Mouse (Mus musculus): ENCODE data around the gene Perp. TPM values are rescaled to one million over a fixed set of nuclear protein-coding genes. Genes with fewer than 3 reads are reported as not detected.
A peak's percentile ranks its signal among the peaks of the same experiment; 100 is the strongest.

Perp gene
- total RNA-seq (2012; rRNA removed) = 66.8 and 90.2 TPM in 2 replicates

- in situ Hi-C loops (cut with MboI; ENCODE audit: low sequenced_read_pairs in 2 of 2, unreplicated experiment in 2 of 2) = no loop called here
- no peaks in the 10 kb centered on the region for H3K36me3 ChIP-seq (ENCODE audit: control insufficient read depth, insufficient read depth, low read length, poor library complexity, severe bottlenecking)
- peak within 1 kb of the TSS; percentile 69 for H3K4me3 ChIP-seq (ENCODE audit: insufficient read depth in 1 of 2, low read depth in 1 of 2, low read length in 2 of 2, poor library complexity in 1 of 2, severe bottlenecking in 1 of 2)
- TF ChIP-seq ZC3H11A (IDR thresholded peaks at IDR 0.05; ENCODE audit: borderline replicate concordance, low read depth, low read length) (no peak), HCFC1 (IDR thresholded peaks at IDR 0.05; ENCODE audit: borderline replicate concordance, insufficient read depth, low read length) (0 out of 2 replicates have a peak, but pooled peaks have one; percentile 22)
- peaks cover 0 to 1% of the 10 kb centered on the region in 2 experiments; a peak in 2 of 4 replicates for H3K4me1 ChIP-seq (ENCODE audit: control insufficient read depth in 2 of 2, insufficient read depth in 2 of 2, low read length in 2 of 2, poor library complexity in 1 of 2)
- H3K27ac ChIP-seq (ENCODE audit: insufficient read depth, low read depth, low read length, poor library complexity, severe bottlenecking) = no peak within 1 kb of the TSS
- DNase-seq (ENCODE audit: low read depth, low spot score) = no peak
- no peaks in the 10 kb centered on the region for H3K9me3 ChIP-seq (ENCODE audit: control insufficient read depth, insufficient read depth, low read depth, low read length)
- peak within 1 kb of the TSS; percentile 72 for H3K9ac ChIP-seq (ENCODE audit: insufficient read depth, low read depth, low read length, poor library complexity, severe bottlenecking)
Observed at GRCm38 (mm10) chr10:18844441-18845286, at the start of gene Perp. TSS of gene Perp (plus strand) at chr10:18845020.

GRCm38 (mm10) chr10:18811751-18812150 lies 33.1 kb upstream of the Perp start:
- no peak for DNase-seq (ENCODE audit: low read depth, low spot score)
- no peak overlapping the region for H3K9ac ChIP-seq (ENCODE audit: insufficient read depth, low read depth, low read length, poor library complexity, severe bottlenecking)
- TF ChIP-seq ZC3H11A (IDR thresholded peaks at IDR 0.05; ENCODE audit: borderline replicate concordance, low read depth, low read length) (no peak), CHD2 (IDR thresholded peaks at IDR 0.05; ENCODE audit: low read depth, low read length) (no peak), ZNF384 (IDR thresholded peaks at IDR 0.05; ENCODE audit: low read depth, low read length) (no peak), MAFK (IDR thresholded peaks at IDR 0.05; ENCODE audit: insufficient read depth, low read depth, low read length) (no peak), HCFC1 (IDR thresholded peaks at IDR 0.05; ENCODE audit: borderline replicate concordance, insufficient read depth, low read length) (no peak)
- no peak overlapping the region for H3K27ac ChIP-seq (ENCODE audit: insufficient read depth, low read depth, low read length, poor library complexity, severe bottlenecking)
- in situ Hi-C loops (cut with MboI; ENCODE audit: low sequenced_read_pairs in 2 of 2, unreplicated experiment in 2 of 2) = no loop called here
- H3K4me3 ChIP-seq (ENCODE audit: insufficient read depth in 1 of 2, low read depth in 1 of 2, low read length in 2 of 2, poor library complexity in 1 of 2, severe bottlenecking in 1 of 2) = no peak overlapping the region
- no peaks in the 10 kb centered on the region for H3K36me3 ChIP-seq (ENCODE audit: control insufficient read depth, insufficient read depth, low read length, poor library complexity, severe bottlenecking)
- no peaks in the 10 kb centered on the region for H3K4me1 ChIP-seq (ENCODE audit: control insufficient read depth in 2 of 2, insufficient read depth in 2 of 2, low read length in 2 of 2, poor library complexity in 1 of 2)
- no peaks in the 10 kb centered on the region for H3K9me3 ChIP-seq (ENCODE audit: control insufficient read depth, insufficient read depth, low read depth, low read length)

GRCm38 (mm10) chr10:18816560-18816959 lies 28.3 kb upstream of the Perp start:
- Histone ChIP-seq H3K4me3 (ENCODE audit: insufficient read depth in 1 of 2, low read depth in 1 of 2, low read length in 2 of 2, poor library complexity in 1 of 2, severe bottlenecking in 1 of 2) (no peak overlapping the region), H3K4me1 (ENCODE audit: control insufficient read depth in 2 of 2, insufficient read depth in 2 of 2, low read length in 2 of 2, poor library complexity in 1 of 2) (no peaks in the 10 kb centered on the region), H3K27ac (ENCODE audit: insufficient read depth, low read depth, low read length, poor library complexity, severe bottlenecking) (no peak overlapping the region), H3K9ac (ENCODE audit: insufficient read depth, low read depth, low read length, poor library complexity, severe bottlenecking) (no peak overlapping the region), H3K36me3 (ENCODE audit: control insufficient read depth, insufficient read depth, low read length, poor library complexity, severe bottlenecking) (no peaks in the 10 kb centered on the region), H3K9me3 (ENCODE audit: control insufficient read depth, insufficient read depth, low read depth, low read length) (no peaks in the 10 kb centered on the region)
- TF ChIP-seq ZC3H11A (IDR thresholded peaks at IDR 0.05; ENCODE audit: borderline replicate concordance, low read depth, low read length) = no peak
- no peak for TF ChIP-seq MAFK (IDR thresholded peaks at IDR 0.05; ENCODE audit: insufficient read depth, low read depth, low read length)
- TF ChIP-seq ZNF384 (IDR thresholded peaks at IDR 0.05; ENCODE audit: low read depth, low read length) = no peak
- no peak for TF ChIP-seq CHD2 (IDR thresholded peaks at IDR 0.05; ENCODE audit: low read depth, low read length)
- no peak for TF ChIP-seq HCFC1 (IDR thresholded peaks at IDR 0.05; ENCODE audit: borderline replicate concordance, insufficient read depth, low read length)
- no peak for DNase-seq (ENCODE audit: low read depth, low spot score)
- in situ Hi-C loops (cut with MboI; ENCODE audit: low sequenced_read_pairs in 2 of 2, unreplicated experiment in 2 of 2) = no loop called here

- Histone ChIP-seq H3K27ac (ENCODE audit: insufficient read depth, low read depth, low read length, poor library complexity, severe bottlenecking) (no peak overlapping the region), H3K36me3 (ENCODE audit: control insufficient read depth, insufficient read depth, low read length, poor library complexity, severe bottlenecking) (no peaks in the 10 kb centered on the region), H3K4me3 (ENCODE audit: insufficient read depth in 1 of 2, low read depth in 1 of 2, low read length in 2 of 2, poor library complexity in 1 of 2, severe bottlenecking in 1 of 2) (no peak overlapping the region), H3K9ac (ENCODE audit: insufficient read depth, low read depth, low read length, poor library complexity, severe bottlenecking) (no peak overlapping the region), H3K9me3 (ENCODE audit: control insufficient read depth, insufficient read depth, low read depth, low read length) (no peaks in the 10 kb centered on the region), H3K4me1 (ENCODE audit: control insufficient read depth in 2 of 2, insufficient read depth in 2 of 2, low read length in 2 of 2, poor library complexity in 1 of 2) (no peaks in the 10 kb centered on the region)
- DNase-seq (ENCODE audit: low read depth, low spot score) = no peak
- in situ Hi-C loops (cut with MboI; ENCODE audit: low sequenced_read_pairs in 2 of 2, unreplicated experiment in 2 of 2) = no loop called here
- TF ChIP-seq HCFC1 (IDR thresholded peaks at IDR 0.05; ENCODE audit: borderline replicate concordance, insufficient read depth, low read length) = no peak
- TF ChIP-seq MAFK (IDR thresholded peaks at IDR 0.05; ENCODE audit: insufficient read depth, low read depth, low read length) = no peak
- no peak for TF ChIP-seq ZNF384 (IDR thresholded peaks at IDR 0.05; ENCODE audit: low read depth, low read length)
- TF ChIP-seq ZC3H11A (IDR thresholded peaks at IDR 0.05; ENCODE audit: borderline replicate concordance, low read depth, low read length) = no peak
- no peak for TF ChIP-seq CHD2 (IDR thresholded peaks at IDR 0.05; ENCODE audit: low read depth, low read length)
Observed at GRCm38 (mm10) chr10:18825143-18825542, 19.7 kb upstream of the Perp start.

Measured in ES-E14 (cell line).